Mouse (Mus musculus) thymus, adult 2 months (tissue): ENCODE measurements around the gene Acer1.

ENCODE experiments used
- CTCF ChIP-seq: fragments of 200-500 bp; IDR thresholded peaks from 2 replicates; pipeline ENCODE4 v1.5.1; 2012; ENCODE audit warnings: mild to moderate bottlenecking, control low read depth, low read length, moderate library complexity, borderline replicate concordance; ENCODE audit not compliant: control insufficient read depth, poor library complexity, insufficient read depth; ENCODE audit errors: extremely low read depth
- POLR2A ChIP-seq: fragments of 200-500 bp; IDR thresholded peaks from 2 replicates; pipeline ENCODE4 v1.6.1; 2012; ENCODE audit warnings: mild to moderate bottlenecking, low read length, control low read depth, moderate library complexity; ENCODE audit not compliant: control insufficient read depth, poor library complexity, insufficient read depth; ENCODE audit errors: extremely low read depth

DNA sequence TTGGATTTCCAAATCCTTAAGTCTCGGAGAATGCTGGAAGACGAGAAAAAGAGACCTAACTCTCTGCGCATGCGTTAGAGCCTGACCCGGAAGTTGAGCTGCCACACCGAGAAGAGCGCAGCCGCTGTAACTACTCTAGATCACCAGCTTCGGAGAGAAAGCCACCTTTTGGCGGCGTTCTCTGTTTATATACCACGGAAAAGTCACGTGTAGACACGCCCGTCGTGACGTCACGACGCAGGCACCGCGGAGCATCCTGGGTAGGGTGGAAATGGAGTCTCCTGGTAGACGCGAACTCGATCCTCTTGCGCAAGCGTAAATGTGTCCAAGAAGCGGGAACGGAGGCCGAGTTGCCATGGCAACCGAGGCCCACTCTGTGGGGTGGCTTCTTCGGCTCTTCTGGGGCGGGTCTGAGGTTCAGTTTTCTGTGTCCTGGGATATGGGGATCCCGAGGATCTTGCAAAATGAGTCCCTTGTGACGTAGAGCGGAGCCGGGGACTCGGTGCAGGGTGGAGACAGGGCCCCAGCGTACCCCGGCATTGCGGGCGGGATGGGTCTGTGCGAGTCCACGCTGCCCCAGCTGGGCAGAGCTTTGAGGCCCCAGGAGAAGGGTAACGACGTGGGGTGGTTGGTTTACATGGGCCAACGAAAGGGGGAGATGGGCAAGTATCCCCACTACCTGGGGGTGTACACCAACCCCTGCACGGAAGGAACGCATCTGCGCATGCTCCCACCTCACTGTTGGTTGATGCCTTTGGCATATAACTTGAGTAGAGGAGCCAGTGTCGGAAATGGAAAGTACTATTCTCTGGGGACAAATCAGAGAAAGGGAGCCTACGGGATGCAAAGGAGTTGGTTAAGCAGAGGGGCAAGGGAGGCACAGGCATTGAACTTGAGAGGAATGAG, 29.6 kb upstream of the Acer1 start, which contains the start of the genes Gtf2f1 and Gm17949:
- TF ChIP-seq CTCF (0 out of 2 replicates have a peak, but pooled peaks have one; percentile 43), POLR2A (peak; percentile 98)
